Mouse (Mus musculus) heart, adult 2 months (tissue): ENCODE measurements around the gene Wfikkn2.
A peak's percentile ranks its signal among the peaks of the same experiment; 100 is the strongest.

Source experiments
- CTCF ChIP-seq: fragments of 200-600 bp; IDR thresholded peaks from 2 replicates; pipeline ENCODE4 v1.8.1; 2022; ENCODE audit warnings: antibody characterized with exemption, mild to moderate bottlenecking, moderate library complexity
- EP300 ChIP-seq: fragments of 200-500 bp; IDR thresholded peaks from 2 replicates; pipeline ENCODE4 v1.6.1; 2011; ENCODE audit warnings: low read depth, low read length, control low read depth; ENCODE audit not compliant: insufficient read depth
- POLR2A ChIP-seq: fragments of 200-500 bp; IDR thresholded peaks from 2 replicates; pipeline ENCODE4 v1.6.1; 2011; ENCODE audit warnings: mild to moderate bottlenecking, low read depth, low read length, control low read depth; ENCODE audit not compliant: insufficient read depth

- TF ChIP-seq CTCF = peak; percentile 92
- TF ChIP-seq POLR2A = no peak
- peak; percentile 89; the same call in 1 of the 2 replicates for TF ChIP-seq EP300
Measured at GRCm38 (mm10) chr11:94236074-94236473, 9.7 kb downstream of the Wfikkn2 start.
